Comparison of ENCODE assay signal across 19 mouse cellular contexts in the genomic region with DNA sequence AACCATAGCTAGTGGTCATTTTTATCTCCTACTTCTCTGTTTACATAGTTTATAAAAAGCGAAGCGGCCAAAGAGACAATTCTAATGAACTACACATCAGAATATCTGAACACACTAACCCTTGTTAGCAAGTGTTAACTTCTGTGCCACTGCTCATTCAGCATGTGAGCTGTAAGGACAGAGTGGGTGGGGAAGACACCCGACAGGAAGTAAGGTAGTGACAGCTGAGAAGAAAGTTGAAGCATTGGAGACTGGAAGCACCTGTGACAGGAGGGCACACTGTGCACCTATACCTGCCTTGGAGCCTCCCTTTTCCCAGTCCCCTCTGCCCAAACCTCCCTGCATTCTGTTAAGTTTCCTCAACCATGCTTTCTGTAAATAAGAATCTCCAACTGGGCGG. TPM values are rescaled to one million over a fixed set of nuclear protein-coding genes. Genes with fewer than 3 reads are reported as not detected.
"Had no signal": no experiment of that assay in that cellular context is flagged by ENCODE, and none has a peak within 500 bp of the region (broad histone marks: within the 10 kb centered on the region; RNA-seq: fewer than 3 reads in every experiment).

No protein-coding gene starts in this region.

- H3K4me2 ChIP-seq: intestine, embryonic 15.5 days; kidney, embryonic 15.5 days; limb, embryonic 12.5 days; liver, embryonic 13.5 days; lung, embryonic 15.5 days; neural tube, embryonic 13.5 days; stomach, embryonic 15.5 days had no signal

- ATAC-seq: intestine, embryonic 15.5 days; liver, postnatal 0 days had no signal

- H3K27me3 ChIP-seq: intestine, embryonic 15.5 days; kidney, embryonic 15.5 days; limb, embryonic 12.5 days; liver, embryonic 13.5 days; lung, embryonic 15.5 days; neural tube, embryonic 13.5 days; stomach, embryonic 15.5 days had no signal

- H3K9me3 ChIP-seq: intestine, embryonic 15.5 days; kidney, embryonic 15.5 days; limb, embryonic 12.5 days; liver, embryonic 13.5 days; lung, embryonic 15.5 days; neural tube, embryonic 13.5 days; stomach, embryonic 15.5 days had no signal

- DNase-seq: kidney, postnatal 14 days; liver; liver, embryonic 13.5 days; liver, postnatal 0 days; lung, postnatal 14 days; retina, postnatal 1 day; right cerebral cortex, postnatal 4 days; thymus, postnatal 25 days had no signal

- H3K4me3 ChIP-seq: intestine, embryonic 15.5 days; kidney, embryonic 15.5 days; limb, embryonic 12.5 days; liver, embryonic 13.5 days; lung, embryonic 15.5 days; neural tube, embryonic 13.5 days; stomach, embryonic 15.5 days had no signal

- H3K36me3 ChIP-seq: intestine, embryonic 15.5 days; lung, embryonic 15.5 days; neural tube, embryonic 13.5 days; stomach, embryonic 15.5 days had no signal

- H3K4me1 ChIP-seq: lung, embryonic 15.5 days; stomach, embryonic 15.5 days had no signal

- H3K27ac ChIP-seq: intestine, embryonic 15.5 days; kidney, embryonic 15.5 days; limb, embryonic 12.5 days; liver, embryonic 13.5 days; lung, embryonic 15.5 days; macrophage; neural tube, embryonic 13.5 days; stomach, embryonic 15.5 days had no signal

- H3K9ac ChIP-seq: intestine, embryonic 15.5 days; kidney, embryonic 15.5 days; limb, embryonic 12.5 days; liver, embryonic 13.5 days; liver, postnatal 0 days; lung, embryonic 15.5 days; neural tube, embryonic 13.5 days; stomach, embryonic 15.5 days had no signal

RNA-seq across cellular contexts. Expression of a gene that starts 17.1 kb away (rescaled TPM):
- total RNA-seq: monocyte, adult 5-6 weeks had no signal
- polyA plus RNA-seq: macrophage had no signal

RNA-seq across cellular contexts. Expression of a gene that starts 51.9 kb away (rescaled TPM):
- total RNA-seq: layer of hippocampus, postnatal 36 days; left cerebral cortex, postnatal 25 days; monocyte, adult 5-6 weeks had no signal
- polyA plus RNA-seq: spleen, adult 2 months had no signal
